Mouse (Mus musculus) bone marrow macrophage, adult 2 months (primary cell): ENCODE measurements around the gene Lsm7.

ENCODE experiments used
- CTCF ChIP-seq: IDR thresholded peaks from 2 replicates; pipeline ENCODE4 v1.5.1; 2012; ENCODE audit warnings: low read depth, mild to moderate bottlenecking, low read length, moderate library complexity
- POLR2A ChIP-seq: IDR thresholded peaks from 2 replicates; pipeline ENCODE4 v1.6.1; 2012; ENCODE audit warnings: mild to moderate bottlenecking, low read depth, low read length, borderline replicate concordance

GRCm38 (mm10) chr10:80880901-80881300 is 25.9 kb upstream of the Lsm7 start:
- TF ChIP-seq CTCF (no peak), POLR2A (no peak)
